Mouse (Mus musculus) midbrain, embryonic 14.5 days (tissue): Measurements from ENCODE around the gene Corin. TPM values are rescaled to one million over a fixed set of nuclear protein-coding genes. Genes with fewer than 3 reads are reported as not detected.

Source experiments
- ATAC-seq: fragments of 200-750 bp; cut with Nextera tagmentation; 2 replicates; pipeline ENCODE4 v1.8.0; 2017; ENCODE audit warnings: moderate number of reproducible peaks, moderate library complexity; ENCODE audit not compliant: low FRiP score, low TSS enrichment
- DNase-seq: peaks from one replicate; pipeline ENCODE4 v3.0.0-alpha.2; 2015
- H3K27ac ChIP-seq: fragments of 300-500 bp; sonication (generic); replicated peaks from 2 replicates; pipeline ENCODE4 v1.5.1; 2014; ENCODE audit warnings: mild to moderate bottlenecking, low read depth, low read length, moderate library complexity
- H3K27me3 ChIP-seq: fragments of 300-500 bp; sonication (generic); 2 replicates; pipeline ENCODE4 v1.6.1; 2014; ENCODE audit warnings: low read length, control low read depth, mixed read lengths; ENCODE audit not compliant: control insufficient read depth, insufficient read depth
- H3K36me3 ChIP-seq: fragments of 300-500 bp; sonication (generic); 2 replicates; pipeline ENCODE4 v1.6.1; 2014; ENCODE audit warnings: low read length, control low read depth; ENCODE audit not compliant: control insufficient read depth, insufficient read depth
- H3K4me1 ChIP-seq: fragments of 300-500 bp; sonication (generic); 2 replicates; pipeline ENCODE4 v1.6.1; 2014; ENCODE audit warnings: mild to moderate bottlenecking, antibody characterized with exemption, low read length, control low read depth; ENCODE audit not compliant: control insufficient read depth, insufficient read depth
- H3K4me2 ChIP-seq: fragments of 300-500 bp; sonication (generic); 2 replicates; pipeline ENCODE4 v1.6.1; 2014; ENCODE audit warnings: mild to moderate bottlenecking, low read length, moderate library complexity
- H3K4me3 ChIP-seq: fragments of 300-500 bp; sonication (generic); replicated peaks from 2 replicates; pipeline ENCODE4 v1.5.1; 2014; ENCODE audit warnings: low read depth, low read length
- H3K9ac ChIP-seq: fragments of 300-500 bp; sonication (generic); replicated peaks from 2 replicates; pipeline ENCODE4 v1.6.1; 2014; ENCODE audit warnings: mild to moderate bottlenecking, low read length, moderate library complexity
- H3K9me3 ChIP-seq: fragments of 300-500 bp; sonication (generic); 2 replicates; pipeline ENCODE4 v1.6.1; 2016; ENCODE audit warnings: low read length, control low read depth, mixed read lengths; ENCODE audit not compliant: control insufficient read depth
- WGBS: fragments of 180-500 bp; shearing (Covaris S2); extraction: QIAGEN DNeasy Blood & Tissue Kit; methylation state at CpG from one replicate; pipeline ENCODE4 v1.1.7; 2014; 5-methylcytosine and 5-hydroxymethylcytosine counted together
- polyA plus RNA-seq: library from polyadenylated mRNA; unstranded; fragments of >200 nt; fragmentation: Nextera tagmentation; extraction: Ambion mirVana; gene quantifications from 2 replicates; pipeline ENCODE4 v1.2.1, GENCODE M21; 2014

The Corin gene
- polyA plus RNA-seq, 1 experiment from 2014 or later, result 1.1 TPM

DNA sequence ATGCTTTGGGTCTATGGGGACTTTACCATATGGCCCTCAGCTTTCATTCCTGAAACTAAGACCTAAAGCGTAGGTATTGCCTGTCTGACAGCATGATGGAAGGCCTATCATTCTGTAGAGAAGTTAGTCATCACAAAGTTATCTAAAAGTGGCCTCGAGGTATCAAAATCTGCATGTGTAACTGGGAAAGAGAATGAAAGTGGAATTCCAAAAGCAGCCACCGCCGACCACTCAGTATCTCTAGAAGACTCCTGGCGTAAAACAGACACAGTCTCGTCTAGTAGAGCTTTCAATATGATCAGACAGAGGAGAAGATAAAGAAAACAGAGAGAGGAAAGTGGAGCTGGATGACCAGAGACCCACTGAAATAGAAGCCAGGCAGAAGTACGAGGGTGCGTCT, 123.7 kb downstream of the Corin start:
- 80% methylated on average over 8 of the region's 8 CpGs for WGBS

DNA sequence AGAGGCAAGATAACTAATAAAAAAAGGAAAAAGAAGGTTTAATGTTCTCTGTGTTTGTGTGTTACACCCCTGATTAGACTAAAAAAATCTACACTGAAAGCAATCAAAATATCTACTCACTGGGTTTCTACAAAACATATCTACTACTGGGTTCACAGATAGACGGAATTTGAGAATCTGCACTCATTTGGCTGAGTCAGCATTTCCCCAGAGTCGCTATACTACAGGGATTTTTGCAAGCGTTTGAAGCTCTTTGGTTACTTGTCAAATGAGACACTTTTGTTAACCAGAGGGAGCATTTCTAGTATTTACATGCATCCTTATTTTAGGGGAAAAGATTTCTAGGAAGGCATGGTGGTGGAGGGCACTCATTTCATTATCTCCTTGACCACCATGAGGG, 136.3 kb downstream of the Corin start:
- Histone ChIP-seq H3K4me1 (no peaks in the 10 kb centered on the region), H3K9me3 (no peaks in the 10 kb centered on the region), H3K36me3 (no peaks in the 10 kb centered on the region), H3K27ac (no peak overlapping the region), H3K9ac (no peak overlapping the region), H3K4me2 (no peak overlapping the region), H3K27me3 (no peaks in the 10 kb centered on the region), H3K4me3 (no peak overlapping the region)
- DNase-seq (no peak), ATAC-seq (no peak)
- 85% methylated on average over 3 of the region's 3 CpGs for WGBS

More for the DNA sequence above, 123.7 kb downstream of the Corin start:
- Histone ChIP-seq H3K27ac (no peak overlapping the region), H3K9ac (no peak overlapping the region), H3K4me2 (no peak overlapping the region), H3K4me3 (no peak overlapping the region), H3K4me1 (no peaks in the 10 kb centered on the region), H3K9me3 (no peaks in the 10 kb centered on the region), H3K27me3 (no peaks in the 10 kb centered on the region), H3K36me3 (no peaks in the 10 kb centered on the region)
- no peak for ATAC-seq
- no peak for DNase-seq

DNA sequence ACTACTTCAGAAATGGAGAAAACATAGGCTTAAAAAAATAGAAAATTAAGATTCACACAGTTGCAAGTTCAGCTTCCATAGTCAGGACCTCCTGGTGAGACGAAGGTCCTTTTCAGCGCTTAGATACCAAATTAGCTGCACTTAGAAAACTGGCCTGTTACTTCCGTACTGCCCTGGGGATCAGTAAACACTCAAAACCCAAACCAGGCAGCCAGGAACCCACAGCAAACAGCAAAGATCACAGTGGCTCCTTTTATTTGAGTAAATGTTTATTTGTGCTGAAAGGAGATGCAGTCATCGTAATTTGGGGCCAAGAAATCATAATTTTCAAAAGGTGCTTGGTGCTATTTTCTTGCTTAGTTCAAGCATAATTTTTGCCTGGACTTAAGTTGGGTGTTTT, 138.5 kb downstream of the Corin start:
- Histone ChIP-seq H3K4me2 (no peak overlapping the region), H3K27me3 (no peaks in the 10 kb centered on the region), H3K9me3 (no peaks in the 10 kb centered on the region), H3K9ac (no peak overlapping the region), H3K4me3 (no peak overlapping the region), H3K36me3 (no peaks in the 10 kb centered on the region), H3K4me1 (no peaks in the 10 kb centered on the region), H3K27ac (no peak overlapping the region)
- DNase-seq (no peak), ATAC-seq (no peak)
- 80% methylated on average over 4 of the region's 4 CpGs for WGBS

DNA sequence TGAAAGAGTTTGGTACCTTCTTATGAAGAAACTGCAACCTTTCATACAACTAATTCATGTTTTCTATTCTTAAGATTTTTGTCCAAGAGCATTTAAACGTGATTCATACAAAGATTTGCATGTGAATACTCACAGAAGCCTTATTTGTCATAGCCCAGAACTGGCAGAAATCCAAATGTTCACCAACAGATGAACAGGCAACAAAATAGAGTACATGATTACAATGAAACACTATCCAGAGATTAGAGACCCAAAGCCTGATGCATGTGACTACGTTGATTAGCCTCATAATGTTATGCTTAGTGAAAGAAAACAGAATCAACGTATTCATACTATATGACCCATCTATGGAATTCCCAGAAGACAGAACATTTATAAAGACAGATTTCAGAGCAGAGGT, 140.4 kb downstream of the Corin start:
- H3K4me2 ChIP-seq, result no peak overlapping the region
- no peaks in the 10 kb centered on the region for H3K27me3 ChIP-seq
- 42% methylated on average over 3 of the region's 3 CpGs for WGBS
- no peaks in the 10 kb centered on the region for H3K4me1 ChIP-seq
- no peaks in the 10 kb centered on the region for H3K9me3 ChIP-seq
- no peak overlapping the region for H3K27ac ChIP-seq
- H3K4me3 ChIP-seq, result no peak overlapping the region
- peak; percentile 14 for DNase-seq
- ATAC-seq, result no peak
- no peaks in the 10 kb centered on the region for H3K36me3 ChIP-seq
- H3K9ac ChIP-seq, result no peak overlapping the region

DNA sequence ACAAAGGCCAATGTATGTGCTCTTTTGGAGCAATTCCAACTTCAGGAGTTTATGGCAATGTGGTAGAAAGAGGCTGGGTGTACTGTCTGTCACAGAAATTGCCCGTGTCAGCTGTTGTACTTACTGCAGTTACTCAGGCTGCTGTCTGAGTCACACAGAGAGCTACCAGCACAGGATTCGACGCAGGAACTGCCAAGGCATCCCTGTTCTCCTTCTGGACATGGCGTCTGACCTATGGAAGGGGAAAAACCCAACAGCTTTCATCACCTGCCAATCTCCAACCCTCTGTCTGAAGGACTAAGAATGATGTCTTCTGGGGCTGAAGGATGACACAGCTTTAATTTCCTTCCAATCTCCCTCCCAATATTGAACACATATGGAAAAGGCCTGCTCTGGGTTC, 150.5 kb downstream of the Corin start:
- no peak for DNase-seq
- 88% methylated on average over 4 of the region's 4 CpGs for WGBS
- no peak for ATAC-seq

DNA sequence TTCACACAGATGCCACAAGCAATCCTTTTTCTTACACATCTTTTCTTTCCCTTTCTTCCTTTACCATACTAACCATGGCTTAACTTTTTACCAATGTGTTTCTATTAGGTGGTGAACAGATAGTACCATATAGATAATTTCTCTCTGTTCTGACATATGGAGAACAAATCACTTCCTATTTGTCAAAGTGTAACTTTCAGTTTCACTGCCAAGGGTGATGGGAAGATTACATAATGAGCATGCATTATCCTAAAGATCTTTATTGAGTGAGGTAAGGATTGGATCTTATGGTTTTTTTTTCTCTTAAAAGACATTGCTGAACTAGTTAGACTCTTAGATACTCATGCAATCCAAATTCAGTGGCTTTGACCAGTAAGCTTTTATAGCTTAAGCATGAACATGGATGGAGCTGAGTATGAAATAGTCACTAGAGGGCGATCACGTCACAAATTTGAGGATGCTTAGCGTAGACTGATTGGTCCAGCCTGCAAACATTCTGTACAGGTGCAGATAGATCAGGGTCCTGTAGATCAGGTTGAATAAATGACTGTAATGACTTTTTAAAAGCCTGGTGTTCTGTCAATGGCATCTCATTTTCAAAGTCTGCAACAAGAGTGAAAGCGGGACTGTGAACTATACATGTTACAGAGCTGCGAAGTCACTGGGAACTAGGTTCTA, 154.1 kb downstream of the Corin start:
- Histone ChIP-seq H3K36me3 (no peaks in the 10 kb centered on the region), H3K4me3 (no peak overlapping the region), H3K27ac (no peak overlapping the region), H3K4me2 (no peak overlapping the region), H3K27me3 (no peaks in the 10 kb centered on the region), H3K9me3 (no peaks in the 10 kb centered on the region), H3K9ac (no peak overlapping the region), H3K4me1 (no peaks in the 10 kb centered on the region)
- 33% methylated on average over 5 of the region's 5 CpGs for WGBS
- ATAC-seq (peak; percentile 89; the same call in 1 of the 2 replicates), DNase-seq (peak; percentile 91)

More for the DNA sequence above, 150.5 kb downstream of the Corin start:
- Histone ChIP-seq H3K27ac (no peak overlapping the region), H3K9me3 (no peaks in the 10 kb centered on the region), H3K4me3 (no peak overlapping the region), H3K9ac (no peak overlapping the region), H3K4me2 (no peak overlapping the region), H3K27me3 (no peaks in the 10 kb centered on the region), H3K36me3 (no peaks in the 10 kb centered on the region), H3K4me1 (no peaks in the 10 kb centered on the region)

DNA sequence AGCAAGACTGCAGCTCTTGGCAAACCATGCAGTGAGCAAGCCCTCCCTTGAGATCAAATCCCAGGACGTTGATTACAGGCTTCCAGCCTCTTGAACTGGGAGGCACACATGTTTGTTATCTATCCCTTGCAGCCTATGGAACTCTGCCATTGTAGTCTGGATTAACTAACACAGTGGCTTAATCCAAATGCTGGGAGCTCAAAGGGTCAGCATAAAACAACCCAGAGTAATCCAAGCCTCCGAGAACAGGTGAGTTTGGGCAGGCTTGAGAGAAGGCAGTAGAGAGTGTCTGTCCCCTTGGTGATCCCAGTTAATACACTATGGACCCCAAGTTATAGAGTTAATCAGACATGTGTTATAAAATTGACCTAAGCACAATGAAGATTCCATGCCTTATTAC, 155.7 kb downstream of the Corin start:
- no peaks in the 10 kb centered on the region for H3K9me3 ChIP-seq
- H3K9ac ChIP-seq, result no peak overlapping the region
- no peaks in the 10 kb centered on the region for H3K4me1 ChIP-seq
- DNase-seq, result no peak
- 41% methylated on average over 2 of the region's 2 CpGs for WGBS
- no peak overlapping the region for H3K4me2 ChIP-seq
- no peaks in the 10 kb centered on the region for H3K27me3 ChIP-seq
- H3K4me3 ChIP-seq, result no peak overlapping the region
- no peak for ATAC-seq
- H3K27ac ChIP-seq, result no peak overlapping the region
- H3K36me3 ChIP-seq, result no peaks in the 10 kb centered on the region

DNA sequence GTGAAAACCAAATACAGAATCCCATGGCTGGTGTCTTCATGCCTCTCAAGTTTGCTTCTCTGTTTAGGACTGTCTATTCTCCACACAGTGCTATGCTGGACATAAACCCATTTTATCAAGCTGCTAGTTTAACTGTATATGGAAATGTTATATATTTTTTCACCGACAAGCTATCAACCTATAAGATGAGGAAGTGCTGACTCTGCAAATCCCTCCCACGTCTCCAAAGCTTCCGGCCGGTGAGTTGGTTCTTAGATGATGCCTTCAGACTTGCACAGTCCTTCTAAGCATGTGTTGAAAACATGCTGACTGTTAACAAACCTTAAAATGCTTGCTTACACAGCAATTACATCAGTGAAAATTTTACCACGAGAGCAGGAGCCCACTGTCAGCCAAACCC, 168.4 kb downstream of the Corin start:
- no peak for ATAC-seq
- 86% methylated on average over 5 of the region's 5 CpGs for WGBS

DNA sequence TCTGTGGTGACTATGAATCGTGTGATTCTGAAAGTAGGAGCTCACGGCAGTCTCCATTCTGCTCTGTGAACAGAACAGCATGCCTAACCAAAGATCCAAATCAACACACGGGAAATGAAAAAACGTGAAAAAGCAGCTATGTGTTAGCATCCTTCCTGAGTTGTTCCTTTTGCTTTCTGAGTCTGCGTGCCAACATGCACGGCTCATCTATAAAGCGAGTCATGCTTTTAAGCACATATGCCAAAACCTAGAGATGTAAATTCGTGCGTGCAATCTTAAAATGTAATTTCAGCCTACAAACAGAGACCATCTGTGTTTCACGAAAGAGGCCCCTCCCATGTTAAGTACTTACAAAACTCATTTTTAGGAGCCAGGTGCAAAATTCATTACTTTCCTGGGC, 171.4 kb downstream of the Corin start:
- H3K27me3 ChIP-seq, result no peaks in the 10 kb centered on the region
- no peak overlapping the region for H3K4me2 ChIP-seq
- no peak for DNase-seq
- H3K9ac ChIP-seq, result no peak overlapping the region
- H3K27ac ChIP-seq, result no peak overlapping the region
- ATAC-seq, result no peak
- H3K36me3 ChIP-seq, result no peaks in the 10 kb centered on the region
- 96% methylated on average over 10 of the region's 10 CpGs for WGBS
- H3K9me3 ChIP-seq, result no peaks in the 10 kb centered on the region
- H3K4me1 ChIP-seq, result peaks cover 7% of the 10 kb centered on the region; the same call in 1 of the 2 replicates
- H3K4me3 ChIP-seq, result no peak overlapping the region

More for the DNA sequence above, 168.4 kb downstream of the Corin start:
- H3K9ac ChIP-seq, result no peak overlapping the region
- no peaks in the 10 kb centered on the region for H3K9me3 ChIP-seq
- no peak for DNase-seq
- no peak overlapping the region for H3K4me3 ChIP-seq
- H3K27me3 ChIP-seq, result no peaks in the 10 kb centered on the region
- H3K4me2 ChIP-seq, result no peak overlapping the region
- H3K27ac ChIP-seq, result no peak overlapping the region
- H3K4me1 ChIP-seq, result peaks cover 5% of the 10 kb centered on the region; the same call in 1 of the 2 replicates
- no peaks in the 10 kb centered on the region for H3K36me3 ChIP-seq
